Mouse (Mus musculus) bone marrow macrophage, adult 2 months (primary cell): ENCODE measurements at regions not wholly inside any gene's neighbourhood (a gene's known extent, or its start where the extent isn't known, plus 50 kb on each side); places are given as distances from the start of the nearest gene placed in this dataset.

Experiments
- CTCF ChIP-seq: IDR thresholded peaks from 2 replicates; pipeline ENCODE4 v1.5.1; 2012; ENCODE audit warnings: low read depth, mild to moderate bottlenecking, low read length, moderate library complexity
- POLR2A ChIP-seq: IDR thresholded peaks from 2 replicates; pipeline ENCODE4 v1.6.1; 2012; ENCODE audit warnings: mild to moderate bottlenecking, low read depth, low read length, borderline replicate concordance

GRCm38 (mm10) chr13:35417500-35417899, 242.1 kb upstream of the Cdyl start:
- TF ChIP-seq CTCF (no peak), POLR2A (no peak)
